Mouse (Mus musculus) retina, postnatal 1 day (tissue): ENCODE data around the gene Nsmce1.
A peak's percentile ranks its signal among the peaks of the same experiment; 100 is the strongest.
"Not testable (repeated sequence)": the region's sequence is repeated elsewhere in the genome, so short reads cannot be mapped to it uniquely, and the experiment has no call there.

Source experiments
- DNase-seq: peaks from one replicate; pipeline ENCODE4 v3.0.0-alpha.2; 2012

Gene Nsmce1

GRCm38 (mm10) chr7:125430170-125430842 lies 61.1 kb downstream of the Nsmce1 start:
- DNase-seq, result no peak

GRCm38 (mm10) chr7:125428816-125429500 lies 62.4 kb downstream of the Nsmce1 start:
- DNase-seq, result not testable (repeated sequence)

- DNase-seq, result no peak
Observed at GRCm38 (mm10) chr7:125428381-125428780, 63.0 kb downstream of the Nsmce1 start.

- no peak for DNase-seq
Observed at GRCm38 (mm10) chr7:125427492-125428090, 63.8 kb downstream of the Nsmce1 start.

GRCm38 (mm10) chr7:125423056-125423455 lies 68.3 kb downstream of the Nsmce1 start:
- no peak for DNase-seq

- DNase-seq, result no peak
Observed at GRCm38 (mm10) chr7:125421911-125422310, 69.5 kb downstream of the Nsmce1 start.

GRCm38 (mm10) chr7:125420190-125420589 lies 71.2 kb downstream of the Nsmce1 start:
- peak; percentile 38 for DNase-seq

GRCm38 (mm10) chr7:125418413-125418812 lies 73.0 kb downstream of the Nsmce1 start:
- DNase-seq, result no peak
